Mouse (Mus musculus) lung, embryonic 16.5 days (tissue): ENCODE results near the gene Lmntd1. TPM values are rescaled to one million over a fixed set of nuclear protein-coding genes. Genes with fewer than 3 reads are reported as not detected.

Source experiments
- ATAC-seq: fragments of 200-750 bp; cut with Nextera tagmentation; 2 replicates; pipeline ENCODE4 v1.8.0; 2017; ENCODE audit warnings: low read depth, mild to moderate bottlenecking, moderate library complexity
- H3K27ac ChIP-seq: fragments of 300-500 bp; sonication (generic); 2 replicates; pipeline ENCODE4 v1.5.1; 2014; ENCODE audit warnings: mild to moderate bottlenecking, control low read depth, low read length
- H3K27me3 ChIP-seq: fragments of 300-500 bp; sonication (generic); 2 replicates; pipeline ENCODE4 v1.6.1; 2014; ENCODE audit warnings: low read depth, low read length, mixed read lengths; ENCODE audit not compliant: control insufficient read depth, insufficient read depth
- H3K36me3 ChIP-seq: fragments of 300-500 bp; sonication (generic); 2 replicates; pipeline ENCODE4 v1.6.1; 2014; ENCODE audit warnings: low read length; ENCODE audit not compliant: control insufficient read depth, insufficient read depth
- H3K4me1 ChIP-seq: fragments of 300-500 bp; sonication (generic); replicated peaks from 2 replicates; pipeline ENCODE4 v1.6.1; 2014; ENCODE audit warnings: low read length, mixed read lengths; ENCODE audit not compliant: control insufficient read depth, insufficient read depth
- H3K4me2 ChIP-seq: fragments of 300-500 bp; sonication (generic); 2 replicates; pipeline ENCODE4 v1.6.1; 2014; ENCODE audit warnings: low read depth, low read length, control low read depth
- H3K4me3 ChIP-seq: fragments of 300-500 bp; sonication (generic); 2 replicates; pipeline ENCODE4 v1.5.1; 2014; ENCODE audit warnings: mild to moderate bottlenecking, low read length, control low read depth
- H3K9ac ChIP-seq: fragments of 300-500 bp; sonication (generic); 2 replicates; pipeline ENCODE4 v1.6.1; 2014; ENCODE audit warnings: low read length, control low read depth
- H3K9me3 ChIP-seq: fragments of 300-500 bp; sonication (generic); 2 replicates; pipeline ENCODE4 v1.6.1; 2016; ENCODE audit warnings: low read length; ENCODE audit not compliant: control insufficient read depth
- WGBS: fragments of 180-500 bp; shearing (Covaris S2); extraction: QIAGEN DNeasy Blood & Tissue Kit; methylation state at CpG from one replicate; pipeline ENCODE4 v1.1.7; 2014; 5-methylcytosine and 5-hydroxymethylcytosine counted together
- polyA plus RNA-seq: library from polyadenylated mRNA; unstranded; fragments of >200 nt; fragmentation: Nextera tagmentation; extraction: Ambion mirVana; gene quantifications from 2 replicates; pipeline ENCODE4 v1.2.1, GENCODE M21; 2015

Gene Lmntd1
- polyA plus RNA-seq, 1 experiment from 2014 or later = 1.3 TPM

DNA sequence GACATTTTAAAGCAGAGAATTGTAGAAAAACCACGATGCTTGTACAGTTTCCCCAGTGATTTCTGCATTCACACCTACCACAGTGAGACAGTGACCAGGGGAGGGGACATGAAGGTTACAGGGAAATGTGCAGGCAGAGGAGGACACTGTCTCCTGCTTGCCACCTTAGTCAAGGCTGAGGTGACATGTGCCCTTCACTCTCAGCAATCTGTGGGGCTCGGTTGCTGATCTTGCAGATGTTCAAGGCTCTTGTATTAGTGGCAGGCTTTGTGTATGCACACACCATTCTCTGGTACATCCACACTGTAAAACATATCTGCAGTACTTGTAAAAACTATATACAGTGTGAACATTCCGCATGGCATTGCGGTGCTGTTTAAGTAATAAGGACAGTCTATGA lies 216.2 kb downstream of the Lmntd1 start:
- no peak overlapping the region for H3K4me2 ChIP-seq

DNA sequence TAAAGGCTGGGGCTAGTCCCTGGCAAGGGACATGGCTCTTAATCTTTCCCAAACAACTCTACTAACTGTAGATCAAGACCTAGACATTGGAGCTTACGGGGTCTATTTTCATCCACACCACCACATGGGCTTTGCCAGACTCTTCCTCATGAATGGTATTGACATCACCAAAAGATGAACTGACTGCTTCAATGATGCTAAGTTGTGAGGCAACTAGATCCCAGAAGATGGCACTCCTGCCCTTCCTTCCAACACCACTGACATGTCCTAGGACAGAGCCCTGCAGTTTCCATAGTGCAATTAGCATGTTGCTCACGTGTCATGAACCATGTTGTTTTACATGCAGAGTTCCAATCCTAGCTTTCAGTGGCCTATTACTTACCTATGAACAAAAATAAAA lies 217.6 kb downstream of the Lmntd1 start:
- no peaks in the 10 kb centered on the region for H3K9me3 ChIP-seq
- H3K27me3 ChIP-seq = no peaks in the 10 kb centered on the region
- H3K9ac ChIP-seq = no peak overlapping the region
- H3K4me1 ChIP-seq = 0 out of 2 replicates have a peak, but pooled peaks cover 3% of the 10 kb centered on the region
- WGBS = 86% methylated on average over 2 of the region's 2 CpGs
- no peaks in the 10 kb centered on the region for H3K36me3 ChIP-seq
- no peak for ATAC-seq
- no peak overlapping the region for H3K4me2 ChIP-seq
- H3K27ac ChIP-seq = no peak overlapping the region
- no peak overlapping the region for H3K4me3 ChIP-seq

More for the DNA sequence above, 216.2 kb downstream of the Lmntd1 start:
- 80% methylated on average over 4 of the region's 4 CpGs for WGBS
- ATAC-seq = no peak
- H3K36me3 ChIP-seq = no peaks in the 10 kb centered on the region
- H3K4me1 ChIP-seq = 0 out of 2 replicates have a peak, but pooled peaks cover 3% of the 10 kb centered on the region
- H3K27ac ChIP-seq = no peak overlapping the region
- H3K9ac ChIP-seq = no peak overlapping the region
- no peaks in the 10 kb centered on the region for H3K9me3 ChIP-seq
- no peak overlapping the region for H3K4me3 ChIP-seq
- H3K27me3 ChIP-seq = no peaks in the 10 kb centered on the region

DNA sequence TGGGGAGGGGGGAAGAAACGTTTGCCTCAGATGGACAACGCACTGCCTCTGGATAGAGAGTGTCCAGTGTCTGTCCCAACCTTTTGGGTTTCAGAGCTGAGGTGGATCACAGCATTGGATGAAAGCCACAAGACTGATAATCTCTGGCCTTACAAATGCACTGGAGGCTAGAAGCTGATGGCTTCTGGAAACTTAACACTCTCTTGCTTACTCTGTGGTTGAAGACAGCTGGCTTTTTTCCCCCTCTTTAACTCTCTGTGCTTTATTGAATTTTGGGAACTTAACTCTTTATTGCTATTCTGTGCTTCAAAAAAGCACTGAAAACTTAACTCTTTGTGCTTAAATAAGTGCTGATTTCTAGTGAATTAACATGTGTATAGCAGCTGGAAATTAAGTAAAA lies 223.7 kb downstream of the Lmntd1 start:
- Histone ChIP-seq H3K27ac (no peak overlapping the region), H3K4me2 (no peak overlapping the region), H3K4me3 (no peak overlapping the region), H3K36me3 (no peaks in the 10 kb centered on the region), H3K9me3 (no peaks in the 10 kb centered on the region), H3K9ac (no peak overlapping the region), H3K4me1 (no peaks in the 10 kb centered on the region), H3K27me3 (no peaks in the 10 kb centered on the region)
- WGBS = 57% methylated on average over 2 of the region's 2 CpGs
- ATAC-seq = no peak

DNA sequence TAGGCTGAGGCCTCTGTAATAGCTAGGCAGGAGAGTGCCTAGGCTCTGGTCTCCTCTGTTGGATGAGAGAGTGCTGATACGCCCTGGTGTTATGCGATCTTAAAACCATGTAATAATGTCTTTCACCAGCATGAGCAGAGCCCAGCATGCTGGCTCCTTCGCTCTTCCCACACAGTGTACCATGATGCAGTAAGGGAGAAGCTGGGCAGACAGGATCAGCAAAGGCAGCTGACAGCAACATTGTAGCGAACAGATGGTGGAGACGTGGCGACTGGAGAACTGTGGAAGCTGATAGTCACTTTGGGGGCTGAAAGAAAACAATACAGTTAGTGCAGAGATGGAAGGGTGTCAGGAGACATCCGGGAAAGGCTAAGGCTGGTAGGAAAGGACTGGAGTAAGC lies 224.2 kb downstream of the Lmntd1 start:
- Histone ChIP-seq H3K27me3 (no peaks in the 10 kb centered on the region), H3K4me2 (no peak overlapping the region), H3K4me1 (no peaks in the 10 kb centered on the region), H3K9me3 (no peaks in the 10 kb centered on the region), H3K36me3 (no peaks in the 10 kb centered on the region), H3K9ac (no peak overlapping the region), H3K4me3 (no peak overlapping the region), H3K27ac (no peak overlapping the region)
- WGBS = 64% methylated on average over 7 of the region's 7 CpGs
- ATAC-seq = no peak

DNA sequence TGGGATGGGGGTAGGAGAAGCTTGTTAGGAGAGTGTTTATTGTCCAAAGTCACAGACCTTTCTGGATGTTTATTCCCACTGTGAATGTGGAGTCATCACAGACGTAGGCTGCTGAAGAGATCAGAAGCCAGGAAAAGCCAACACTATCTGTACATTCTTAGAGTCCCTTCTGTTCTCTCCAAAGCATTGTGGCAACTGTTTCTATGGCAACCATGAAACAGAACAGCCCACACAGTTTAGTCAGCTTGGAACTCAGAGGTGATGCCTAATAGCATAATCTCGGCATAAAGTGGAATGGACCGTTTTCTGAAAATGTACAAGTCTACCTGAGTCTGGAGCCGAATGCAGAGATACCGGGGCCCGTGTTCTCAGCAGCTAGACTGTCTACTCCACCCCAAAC lies 226.7 kb downstream of the Lmntd1 start:
- WGBS = 72% methylated on average over 6 of the region's 6 CpGs
- Histone ChIP-seq H3K9me3 (no peaks in the 10 kb centered on the region), H3K27me3 (no peaks in the 10 kb centered on the region), H3K4me1 (no peaks in the 10 kb centered on the region), H3K36me3 (no peaks in the 10 kb centered on the region), H3K4me2 (no peak overlapping the region), H3K9ac (no peak overlapping the region), H3K27ac (no peak overlapping the region), H3K4me3 (no peak overlapping the region)
- ATAC-seq = no peak

DNA sequence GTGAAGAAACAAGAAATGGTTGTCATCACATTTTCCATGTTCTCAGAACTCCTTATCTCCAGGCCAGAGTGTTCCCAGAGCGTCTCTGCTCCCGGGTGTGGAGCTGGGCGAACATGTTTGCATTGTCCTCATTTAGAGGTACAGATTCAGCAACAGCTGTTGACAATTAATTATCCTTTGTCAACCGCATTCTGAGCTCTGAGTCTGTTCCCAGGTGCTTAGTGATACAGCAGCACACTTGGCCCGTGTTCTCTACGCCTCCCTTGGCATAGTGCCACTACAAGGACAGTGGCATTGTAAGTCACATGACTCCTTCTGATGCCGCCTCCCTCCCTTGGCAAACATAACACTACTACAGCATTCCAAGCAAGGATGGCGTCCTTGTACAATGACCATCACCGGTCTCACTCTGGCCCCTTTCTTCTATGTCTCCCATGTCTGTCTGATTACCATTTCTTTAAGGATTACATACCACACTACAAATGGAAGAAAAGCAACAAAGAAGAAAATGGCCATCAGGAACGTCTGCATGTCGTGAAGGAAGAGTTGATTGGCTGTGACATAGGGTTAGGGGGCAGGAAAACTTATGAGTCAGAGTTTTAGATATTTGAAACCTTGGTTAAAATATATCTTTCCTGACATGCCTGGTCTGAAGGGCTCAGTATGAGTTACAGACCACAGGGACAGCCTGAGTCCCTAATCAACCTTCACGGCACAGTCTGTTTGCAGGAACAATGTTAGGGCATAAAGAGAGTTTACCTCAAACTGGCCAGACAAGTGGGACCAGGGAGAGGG lies 231.3 kb downstream of the Lmntd1 start:
- Histone ChIP-seq H3K4me3 (no peak overlapping the region), H3K4me1 (no peaks in the 10 kb centered on the region), H3K36me3 (no peaks in the 10 kb centered on the region), H3K27me3 (no peaks in the 10 kb centered on the region), H3K9ac (no peak overlapping the region), H3K4me2 (no peak overlapping the region), H3K27ac (no peak overlapping the region), H3K9me3 (no peaks in the 10 kb centered on the region)
- no peak for ATAC-seq
- 49% methylated on average over 12 of the region's 12 CpGs for WGBS

DNA sequence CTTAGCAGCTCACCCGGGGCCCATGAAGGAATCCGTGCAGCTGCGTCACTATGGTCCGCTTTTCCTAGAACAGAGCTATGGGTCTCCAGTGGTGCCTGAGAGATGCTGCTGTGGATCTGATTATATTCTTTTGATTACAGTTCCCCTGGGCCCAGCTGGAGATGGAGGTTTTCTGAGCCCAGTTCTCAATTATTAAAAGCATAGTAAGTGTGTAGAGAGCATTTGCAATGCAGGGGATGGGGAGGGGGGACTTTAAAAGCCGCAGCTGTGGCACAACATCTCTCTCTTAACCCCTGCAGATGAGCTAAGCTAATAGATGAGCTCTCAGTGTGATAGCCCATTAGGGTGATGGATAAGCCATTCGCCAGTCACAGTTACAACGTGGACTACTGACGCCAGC lies 233.2 kb downstream of the Lmntd1 start:
- no peak overlapping the region for H3K4me3 ChIP-seq
- 84% methylated on average over 8 of the region's 8 CpGs for WGBS
- H3K4me1 ChIP-seq = no peaks in the 10 kb centered on the region
- no peaks in the 10 kb centered on the region for H3K36me3 ChIP-seq
- H3K9ac ChIP-seq = no peak overlapping the region
- ATAC-seq = no peak
- H3K9me3 ChIP-seq = no peaks in the 10 kb centered on the region
- no peaks in the 10 kb centered on the region for H3K27me3 ChIP-seq
- H3K27ac ChIP-seq = no peak overlapping the region
- H3K4me2 ChIP-seq = no peak overlapping the region

DNA sequence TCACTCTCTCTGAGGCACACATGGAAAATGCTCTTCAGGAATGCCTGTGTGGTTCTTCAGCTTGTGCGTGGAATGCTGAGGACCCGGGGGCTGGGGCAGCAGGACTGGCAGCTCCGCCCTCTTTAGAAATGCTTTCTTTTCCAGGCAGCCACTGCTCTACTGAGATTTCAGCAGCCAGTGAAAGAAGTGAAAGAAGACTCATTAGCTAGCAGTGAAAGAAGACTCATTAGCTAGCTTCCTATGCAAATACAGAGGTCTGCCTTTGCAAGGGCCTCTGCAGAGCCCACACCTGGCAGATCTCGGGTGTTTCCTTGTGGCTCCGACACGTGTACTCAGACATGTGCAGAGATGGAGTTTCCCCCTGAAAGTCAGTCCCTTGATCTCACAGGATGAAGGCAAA lies 234.9 kb downstream of the Lmntd1 start:
- H3K4me3 ChIP-seq = 0 out of 2 replicates have a peak overlapping the region, but pooled peaks have one; percentile 11
- ATAC-seq = peak; percentile 84

DNA sequence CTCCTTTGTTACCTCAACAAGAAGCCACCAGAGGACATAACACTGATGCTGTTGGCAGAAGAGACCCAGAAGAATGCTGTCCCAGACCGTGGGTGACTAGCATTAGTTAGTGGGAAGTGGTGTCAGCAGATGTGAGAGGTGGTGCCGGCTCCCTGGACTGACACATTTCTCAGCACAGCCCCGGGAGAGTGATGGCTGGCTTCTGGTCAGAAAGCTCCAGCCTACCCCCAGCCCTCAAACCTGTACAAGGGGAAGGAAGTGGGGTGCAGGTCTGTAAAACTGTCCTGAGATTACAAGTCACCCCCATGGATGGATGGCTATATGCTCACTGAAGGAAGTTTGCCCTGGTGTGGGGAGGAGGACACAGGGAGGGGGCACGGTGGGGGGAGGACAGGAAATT lies 235.4 kb downstream of the Lmntd1 start:
- no peak overlapping the region for H3K4me3 ChIP-seq
- H3K27ac ChIP-seq = peak overlapping the region; percentile 29; the same call in 1 of the 2 replicates
- H3K27me3 ChIP-seq = no peaks in the 10 kb centered on the region
- H3K9ac ChIP-seq = no peak overlapping the region
- no peaks in the 10 kb centered on the region for H3K9me3 ChIP-seq
- ATAC-seq = peak; percentile 8; the same call in 1 of the 2 replicates
- no peaks in the 10 kb centered on the region for H3K4me1 ChIP-seq
- 31% methylated on average over 4 of the region's 4 CpGs for WGBS
- no peaks in the 10 kb centered on the region for H3K36me3 ChIP-seq
- peak overlapping the region; percentile 40; the same call in 1 of the 2 replicates for H3K4me2 ChIP-seq

More for the DNA sequence above, 234.9 kb downstream of the Lmntd1 start:
- peak overlapping the region; percentile 40 for H3K4me2 ChIP-seq
- H3K36me3 ChIP-seq = no peaks in the 10 kb centered on the region
- WGBS = 21% methylated on average over 6 of the region's 6 CpGs
- H3K27ac ChIP-seq = peak overlapping the region; percentile 41
- H3K4me1 ChIP-seq = no peaks in the 10 kb centered on the region
- H3K9ac ChIP-seq = no peak overlapping the region
- no peaks in the 10 kb centered on the region for H3K9me3 ChIP-seq
- no peaks in the 10 kb centered on the region for H3K27me3 ChIP-seq
